Mouse (Mus musculus) left cerebral cortex, adult 9 months (tissue): ENCODE results near the gene Gm43518.

Experiments
- DNase-seq, 2 experiments: peaks; one replicate each; pipeline ENCODE4 v3.0.0; 2022; ENCODE audit warnings: low spot score in 2 of 2

Gm43518 gene

GRCm38 (mm10) chr5:123977231-123977630 lies 50.0 kb downstream of the Gm43518 start:
- no peak for DNase-seq

GRCm38 (mm10) chr5:123978131-123978530 lies 50.9 kb downstream of the Gm43518 start:
- no peak for DNase-seq

- DNase-seq, result no peak
Measured at GRCm38 (mm10) chr5:123979221-123979979, 52.2 kb downstream of the Gm43518 start.

- DNase-seq, result no peak
Measured at GRCm38 (mm10) chr5:123979980-123980369, 52.8 kb downstream of the Gm43518 start.

- DNase-seq, result no peak
Measured at GRCm38 (mm10) chr5:123980521-123981249, 53.5 kb downstream of the Gm43518 start.

GRCm38 (mm10) chr5:123981250-123981554 lies 54.0 kb downstream of the Gm43518 start:
- DNase-seq, result no peak

- no peak for DNase-seq
Measured at GRCm38 (mm10) chr5:123982838-123983237, 55.6 kb downstream of the Gm43518 start.

- no peak for DNase-seq
Measured at GRCm38 (mm10) chr5:123985434-123985833, 58.2 kb downstream of the Gm43518 start.

- DNase-seq, result no peak
Measured at GRCm38 (mm10) chr5:123986925-123987324, 59.7 kb downstream of the Gm43518 start.

GRCm38 (mm10) chr5:123987511-123987910 lies 60.3 kb downstream of the Gm43518 start:
- DNase-seq, result no peak
